Mouse (Mus musculus): ENCODE results near the gene Ntf3. TPM values are rescaled to one million over a fixed set of nuclear protein-coding genes. Genes with fewer than 3 reads are reported as not detected.

The Ntf3 gene
- polyA plus RNA-seq, 1 experiment from 2014 or later, result 7.0 TPM

DNA sequence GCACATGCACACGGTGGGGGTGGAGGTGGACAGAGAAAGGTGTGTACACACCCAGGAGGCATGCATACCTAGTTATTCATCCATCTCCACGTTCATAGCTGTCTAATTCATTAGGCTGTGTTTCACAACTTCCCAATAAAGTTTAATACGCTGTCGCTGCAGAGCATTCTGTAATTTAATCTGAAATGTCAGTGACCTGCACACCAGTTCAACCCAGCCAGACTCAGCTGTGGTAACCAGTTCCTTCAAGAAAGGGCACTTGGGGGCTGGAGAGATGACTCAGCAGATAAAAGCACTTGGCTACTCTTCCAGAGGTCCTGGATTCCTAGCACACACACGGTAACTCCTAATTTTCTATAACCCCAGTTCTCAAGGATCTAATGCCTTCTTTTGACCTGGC, 69.2 kb downstream of the Ntf3 start:
- Histone ChIP-seq H3K27ac (replicated peaks) (no peak overlapping the region), H3K27me3 (no peaks in the 10 kb centered on the region), H3K4me3 (no peak overlapping the region), H3K9me3 (no peaks in the 10 kb centered on the region), H3K4me2 (replicated peaks) (no peak overlapping the region), H3K36me3 (no peaks in the 10 kb centered on the region), H3K9ac (replicated peaks) (no peak overlapping the region), H3K4me1 (no peaks in the 10 kb centered on the region)
- 87% methylated on average over 5 of the region's 5 CpGs for WGBS
- no peak for ATAC-seq (replicated peaks)

DNA sequence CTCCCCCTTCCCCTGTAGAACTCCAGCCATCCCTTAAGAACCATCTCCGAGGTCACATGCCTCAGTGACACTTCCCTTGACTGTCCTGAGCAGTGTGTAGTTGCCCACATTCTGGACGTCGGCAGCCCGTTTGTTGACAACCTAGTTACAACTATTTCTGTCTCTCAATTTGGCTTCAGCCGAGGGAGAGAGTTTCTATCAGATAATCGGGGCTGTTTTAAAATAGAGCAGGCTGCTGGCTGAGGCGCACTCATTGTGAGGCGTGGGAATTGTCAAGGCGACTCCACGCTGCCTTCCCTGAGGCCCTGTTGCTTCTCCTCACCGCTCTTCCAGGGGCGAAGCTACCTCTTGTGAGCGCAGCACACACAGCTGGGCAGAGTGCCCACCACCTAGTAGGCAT, 70.6 kb downstream of the Ntf3 start:
- Histone ChIP-seq H3K36me3 (no peaks in the 10 kb centered on the region), H3K9ac (replicated peaks) (no peak overlapping the region), H3K27me3 (no peaks in the 10 kb centered on the region), H3K4me2 (replicated peaks) (no peak overlapping the region), H3K9me3 (no peaks in the 10 kb centered on the region), H3K4me1 (no peaks in the 10 kb centered on the region), H3K4me3 (no peak overlapping the region), H3K27ac (replicated peaks) (no peak overlapping the region)
- no peak for ATAC-seq (replicated peaks)
- 72% methylated on average over 13 of the region's 13 CpGs for WGBS

DNA sequence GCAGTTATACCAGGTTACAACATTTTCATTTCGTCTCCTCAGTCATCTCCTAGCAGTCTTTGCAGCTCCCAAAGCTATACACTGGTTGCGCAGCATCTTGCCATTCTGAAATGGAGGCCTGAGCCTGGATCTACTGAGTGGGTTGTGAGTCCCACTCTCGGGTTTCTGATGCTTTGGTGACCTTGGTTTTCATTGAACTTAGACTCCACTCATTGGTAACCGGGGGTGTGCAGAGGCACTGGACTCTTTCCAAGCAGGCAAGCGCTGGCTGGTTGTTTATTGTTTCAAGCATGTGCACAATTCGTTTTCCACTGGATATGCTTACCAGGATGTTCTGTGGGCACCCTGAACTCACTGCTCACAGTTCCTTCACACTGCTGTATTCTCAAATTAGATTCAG, 71.7 kb downstream of the Ntf3 start:
- no peak for ATAC-seq (replicated peaks)
- Histone ChIP-seq H3K4me3 (no peak overlapping the region), H3K27me3 (no peaks in the 10 kb centered on the region), H3K9me3 (no peaks in the 10 kb centered on the region), H3K4me1 (no peaks in the 10 kb centered on the region), H3K27ac (replicated peaks) (no peak overlapping the region), H3K36me3 (no peaks in the 10 kb centered on the region), H3K4me2 (replicated peaks) (no peak overlapping the region), H3K9ac (replicated peaks) (no peak overlapping the region)
- WGBS, result 74% methylated on average over 6 of the region's 6 CpGs

DNA sequence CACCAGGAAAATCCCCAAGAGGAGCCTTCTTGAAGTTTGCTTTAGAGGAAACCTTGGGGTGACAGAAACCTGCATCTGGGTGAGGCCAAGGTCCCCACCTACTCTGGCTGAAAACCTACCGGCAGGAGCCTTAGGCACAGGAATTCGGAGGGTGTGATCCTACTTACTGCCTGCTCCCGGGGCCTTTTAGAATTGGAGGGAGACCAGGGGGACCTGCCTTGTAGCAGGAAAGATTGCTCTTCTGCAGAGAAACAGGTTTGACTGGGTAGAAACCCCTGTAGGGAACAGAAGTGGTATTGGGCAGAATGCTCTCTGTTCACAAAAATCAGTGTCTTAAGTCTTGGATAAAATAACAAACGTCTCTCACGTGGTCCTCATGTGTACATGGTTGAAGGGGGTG, 74.7 kb downstream of the Ntf3 start:
- Histone ChIP-seq H3K4me2 (replicated peaks) (no peak overlapping the region), H3K4me3 (no peak overlapping the region), H3K36me3 (no peaks in the 10 kb centered on the region), H3K4me1 (no peaks in the 10 kb centered on the region), H3K9ac (replicated peaks) (no peak overlapping the region), H3K27me3 (no peaks in the 10 kb centered on the region), H3K27ac (replicated peaks) (no peak overlapping the region), H3K9me3 (no peaks in the 10 kb centered on the region)
- WGBS, result 70% methylated on average over 5 of the region's 5 CpGs
- no peak for ATAC-seq (replicated peaks)

DNA sequence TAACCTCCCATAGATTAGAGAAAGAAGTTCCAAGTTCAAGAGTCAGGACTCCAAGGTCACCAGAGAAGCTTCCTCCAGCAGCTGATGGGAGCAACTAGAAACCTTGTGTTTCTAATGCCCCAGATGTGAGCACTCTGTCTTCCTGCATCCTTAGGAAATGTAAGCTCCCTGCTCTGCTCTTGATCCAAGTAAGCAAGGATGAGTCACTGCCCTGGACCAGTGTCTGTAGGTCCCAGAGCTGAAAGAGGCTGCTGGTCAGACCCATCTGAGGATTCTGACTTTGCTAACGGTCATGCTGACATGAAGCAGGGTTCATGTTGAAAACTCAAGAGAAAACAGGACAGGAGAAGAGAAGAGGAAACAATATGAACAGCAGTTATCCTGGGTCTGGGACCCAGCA, 76.6 kb downstream of the Ntf3 start:
- Histone ChIP-seq H3K4me1 (no peaks in the 10 kb centered on the region), H3K4me2 (replicated peaks) (no peak overlapping the region), H3K27ac (replicated peaks) (no peak overlapping the region), H3K36me3 (no peaks in the 10 kb centered on the region), H3K9ac (replicated peaks) (no peak overlapping the region), H3K27me3 (no peaks in the 10 kb centered on the region), H3K9me3 (no peaks in the 10 kb centered on the region), H3K4me3 (no peak overlapping the region)
- WGBS, result 82% methylated on average over 1 of the region's 1 CpGs
- ATAC-seq (replicated peaks), result no peak

DNA sequence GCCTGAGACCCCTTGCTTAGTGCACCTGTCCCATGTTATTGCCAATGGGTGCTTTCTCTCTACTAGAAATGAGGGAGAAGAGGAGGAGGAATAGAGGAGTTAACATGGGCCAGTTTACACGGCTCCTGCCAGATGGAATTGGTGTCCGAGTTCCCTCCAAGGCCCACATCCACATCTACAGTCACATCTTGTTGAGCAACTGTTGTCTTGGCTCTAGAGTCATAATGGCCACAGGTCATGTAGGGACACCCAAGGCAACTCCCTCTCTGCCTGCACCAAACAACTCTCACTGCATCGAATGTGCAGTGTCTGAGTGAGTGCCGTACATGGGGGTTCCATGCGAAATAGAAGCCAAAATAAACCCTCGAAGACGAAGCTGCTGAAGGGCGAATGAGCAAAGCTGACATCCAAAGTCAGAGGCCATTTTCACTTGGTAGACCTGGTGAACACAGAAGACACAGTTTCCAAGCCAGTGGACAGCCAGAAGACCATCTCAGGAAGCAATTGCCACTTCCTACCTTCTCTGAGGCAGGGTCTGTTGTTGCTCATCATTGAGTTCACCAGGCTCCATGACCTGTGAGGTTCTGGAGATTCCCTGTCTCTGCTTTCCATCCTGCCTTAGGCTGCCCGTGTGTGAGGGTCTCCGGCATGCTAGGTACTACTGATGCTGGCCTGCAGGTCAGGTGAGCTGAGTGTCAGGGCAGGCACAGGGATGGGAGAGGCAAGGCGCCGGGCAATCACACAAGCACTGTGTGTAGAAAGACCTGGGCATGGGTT, 78.0 kb downstream of the Ntf3 start:
- Histone ChIP-seq H3K4me1 (no peaks in the 10 kb centered on the region), H3K36me3 (no peaks in the 10 kb centered on the region), H3K27ac (replicated peaks) (no peak overlapping the region), H3K27me3 (no peaks in the 10 kb centered on the region), H3K9me3 (no peaks in the 10 kb centered on the region), H3K4me3 (no peak overlapping the region), H3K9ac (replicated peaks) (no peak overlapping the region), H3K4me2 (replicated peaks) (no peak overlapping the region)
- ATAC-seq (replicated peaks), result no peak
- WGBS, result 94% methylated on average over 12 of the region's 12 CpGs

DNA sequence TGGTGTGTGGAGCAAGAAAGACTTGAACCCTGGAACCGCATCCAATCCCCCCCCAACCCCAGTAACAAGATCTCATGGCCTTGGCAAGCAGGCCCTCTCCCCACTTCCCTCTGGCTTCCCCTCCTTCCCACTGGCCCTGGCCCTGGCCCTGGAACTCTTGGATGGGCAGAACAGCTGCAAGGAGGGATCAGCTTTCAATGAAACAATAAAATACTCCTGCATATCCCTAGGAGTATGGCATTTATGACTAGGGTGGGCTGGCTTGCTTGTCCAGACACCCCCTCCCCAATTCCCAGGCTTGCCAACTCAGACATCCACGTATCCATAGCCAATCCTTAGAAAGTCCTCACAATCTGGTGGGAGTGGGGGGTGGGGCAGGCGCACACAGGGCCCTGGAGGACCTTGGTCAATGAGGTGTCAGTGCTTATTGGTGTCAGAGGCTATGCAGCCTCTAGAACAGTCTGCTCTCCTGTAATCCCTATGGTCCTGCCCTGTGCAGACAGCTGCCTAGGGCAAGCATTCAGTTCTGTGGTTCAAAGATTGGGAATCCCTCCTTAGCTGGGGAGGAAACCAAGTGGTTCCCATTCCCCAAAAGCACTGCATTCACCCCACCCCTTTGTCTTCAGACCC, 80.3 kb downstream of the Ntf3 start:
- H3K27ac ChIP-seq (replicated peaks), result no peak overlapping the region
- no peaks in the 10 kb centered on the region for H3K4me1 ChIP-seq
- H3K36me3 ChIP-seq, result no peaks in the 10 kb centered on the region
- no peak overlapping the region for H3K4me3 ChIP-seq
- H3K9ac ChIP-seq (replicated peaks), result no peak overlapping the region
- no peaks in the 10 kb centered on the region for H3K9me3 ChIP-seq
- H3K4me2 ChIP-seq (replicated peaks), result no peak overlapping the region
- no peaks in the 10 kb centered on the region for H3K27me3 ChIP-seq
- WGBS, result 87% methylated on average over 3 of the region's 3 CpGs
- no peak for ATAC-seq (replicated peaks)

DNA sequence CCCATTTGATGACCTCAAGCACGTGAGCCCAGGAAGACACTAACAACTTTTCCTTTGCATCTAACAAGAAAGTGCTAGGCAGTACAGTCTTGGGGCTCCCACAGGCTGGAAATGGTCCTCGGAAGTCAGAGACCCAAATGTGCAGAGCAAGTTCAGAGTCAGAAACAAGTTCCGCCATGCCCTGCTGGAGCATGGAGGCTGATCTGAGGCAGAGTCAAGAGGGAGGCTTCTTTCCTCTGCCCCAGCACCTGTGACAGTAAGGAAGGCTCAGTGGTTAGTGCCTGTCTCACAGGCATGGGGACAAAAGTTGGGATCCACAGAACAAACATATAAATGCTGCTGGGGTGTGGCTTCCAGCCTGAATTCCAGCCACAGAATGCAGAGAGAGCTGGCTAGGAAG, 86.2 kb downstream of the Ntf3 start:
- no peak overlapping the region for H3K27ac ChIP-seq (replicated peaks)
- H3K27me3 ChIP-seq, result no peaks in the 10 kb centered on the region
- H3K4me3 ChIP-seq, result no peak overlapping the region
- no peaks in the 10 kb centered on the region for H3K9me3 ChIP-seq
- 89% methylated on average over 3 of the region's 3 CpGs for WGBS
- ATAC-seq (replicated peaks), result no peak
- H3K9ac ChIP-seq (replicated peaks), result no peak overlapping the region
- no peaks in the 10 kb centered on the region for H3K4me1 ChIP-seq
- no peaks in the 10 kb centered on the region for H3K36me3 ChIP-seq
- H3K4me2 ChIP-seq (replicated peaks), result no peak overlapping the region

DNA sequence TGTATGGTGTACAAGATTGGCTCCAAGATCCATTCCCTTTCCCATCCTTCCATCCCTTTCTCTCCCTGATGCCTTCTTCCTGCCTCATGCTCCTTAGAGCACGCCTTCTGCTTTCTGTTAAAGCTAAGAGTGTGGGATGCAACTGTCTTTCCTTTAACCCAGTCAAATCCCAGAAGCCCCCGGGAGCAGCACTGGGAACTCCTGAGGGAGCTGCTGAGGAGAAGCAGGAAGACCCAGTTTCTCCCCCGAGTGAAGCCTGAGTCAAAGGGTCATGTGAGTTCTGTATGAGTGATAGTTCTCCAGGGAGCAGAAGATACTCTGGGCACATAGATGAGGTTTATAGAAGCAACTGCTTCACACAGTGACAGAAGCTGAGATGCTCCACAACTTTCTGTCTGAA, 109.0 kb downstream of the Ntf3 start:
- Histone ChIP-seq H3K4me3 (no peak overlapping the region), H3K27ac (replicated peaks) (no peak overlapping the region), H3K27me3 (no peaks in the 10 kb centered on the region), H3K4me2 (replicated peaks) (no peak overlapping the region), H3K36me3 (no peaks in the 10 kb centered on the region), H3K4me1 (no peaks in the 10 kb centered on the region), H3K9me3 (no peaks in the 10 kb centered on the region), H3K9ac (replicated peaks) (no peak overlapping the region)
- WGBS, result 93% methylated on average over 3 of the region's 3 CpGs
- ATAC-seq (replicated peaks), result no peak

DNA sequence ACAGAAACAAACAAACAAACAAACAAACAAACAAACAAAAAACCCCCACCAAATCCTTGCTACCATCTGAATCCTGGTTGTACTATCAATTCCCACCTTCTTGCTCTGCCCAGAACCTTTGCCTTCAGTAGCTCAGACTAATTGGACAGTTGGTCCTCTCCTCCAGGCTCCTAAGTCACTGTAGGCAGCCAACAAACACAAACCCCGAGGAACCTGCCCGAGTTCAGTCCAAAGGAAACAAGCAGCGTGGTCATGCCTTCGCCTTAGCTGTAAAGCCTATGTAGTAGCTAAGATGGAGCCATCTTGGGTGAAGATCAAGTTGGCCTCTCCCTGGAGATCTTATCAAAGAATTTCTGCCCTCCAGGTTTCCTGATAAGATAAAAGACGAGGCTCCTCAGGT, 113.6 kb downstream of the Ntf3 start:
- H3K9ac ChIP-seq (replicated peaks), result no peak overlapping the region
- H3K27me3 ChIP-seq, result no peaks in the 10 kb centered on the region
- no peak for ATAC-seq (replicated peaks)
- no peak overlapping the region for H3K4me3 ChIP-seq
- H3K36me3 ChIP-seq, result no peaks in the 10 kb centered on the region
- 89% methylated on average over 5 of the region's 5 CpGs for WGBS
- H3K27ac ChIP-seq (replicated peaks), result no peak overlapping the region
- H3K4me2 ChIP-seq (replicated peaks), result no peak overlapping the region
- no peaks in the 10 kb centered on the region for H3K9me3 ChIP-seq
- H3K4me1 ChIP-seq, result no peaks in the 10 kb centered on the region

Data from forebrain, embryonic 15.5 days (tissue).